Mouse (Mus musculus) kidney, adult 2 months (tissue): Measurements from ENCODE around the gene Card11. TPM values are rescaled to one million over a fixed set of nuclear protein-coding genes. Genes with fewer than 3 reads are reported as not detected.

Experiments
- DNase-seq: peaks from one replicate; pipeline ENCODE4 v3.0.0; 2021
- H3K27ac ChIP-seq: fragments of 200-500 bp; 2 replicates; pipeline ENCODE4 v1.5.1; 2012; ENCODE audit warnings: low read depth, low read length, control low read depth, inconsistent platforms; ENCODE audit not compliant: insufficient read depth
- H3K27me3 ChIP-seq: fragments of 200-500 bp; replicated peaks from 2 replicates; pipeline ENCODE4 v1.6.1; 2012; ENCODE audit warnings: mild to moderate bottlenecking, moderate library complexity, low read length, inconsistent platforms; ENCODE audit not compliant: control insufficient read depth, insufficient read depth
- H3K36me3 ChIP-seq: fragments of 200-500 bp; 2 replicates; pipeline ENCODE4 v1.6.1; 2012; ENCODE audit warnings: mild to moderate bottlenecking, moderate library complexity, low read length, inconsistent platforms; ENCODE audit not compliant: control insufficient read depth, insufficient read depth
- H3K4me1 ChIP-seq: fragments of 200-500 bp; 2 replicates; pipeline ENCODE4 v1.6.1; 2011; ENCODE audit warnings: low read length; ENCODE audit not compliant: control insufficient read depth, insufficient read depth
- H3K4me3 ChIP-seq: fragments of 200-500 bp; 2 replicates; pipeline ENCODE4 v1.5.1; 2011; ENCODE audit warnings: mild to moderate bottlenecking, low read depth, low read length, control low read depth; ENCODE audit not compliant: insufficient read depth
- CTCF ChIP-seq: fragments of 200-500 bp; conservative IDR thresholded peaks from 2 replicates; pipeline ENCODE4 v1.5.1; 2011; ENCODE audit warnings: low read depth, mild to moderate bottlenecking, control low read depth, low read length, moderate library complexity, mixed read lengths; ENCODE audit not compliant: insufficient read depth, insufficient read length
- POLR2A ChIP-seq: fragments of 200-500 bp; IDR thresholded peaks from one replicate; pipeline ENCODE4 v1.6.1; 2011; ENCODE audit warnings: low read depth, low read length, control low read depth
- WGBS: fragments of 180-500 bp; shearing (Covaris S2); methylation state at CpG from one replicate; pipeline ENCODE4 v1.1.7; 2018; 5-methylcytosine and 5-hydroxymethylcytosine counted together
- polyA plus RNA-seq: library from polyadenylated mRNA; depleted of rRNA; stranded (reverse); fragments of >200 nt; gene quantifications from 2 replicates; pipeline ENCODE4 v1.2.3, GENCODE M21; 2012

The Card11 gene
- polyA plus RNA-seq, 1 experiment, result 2.4 TPM

GRCm38 (mm10) chr5:140871241-140871640 lies 129.1 kb downstream of the Card11 start:
- WGBS, result 61% methylated on average over 6 of the region's 6 CpGs
- H3K4me1 ChIP-seq, result no peaks in the 10 kb centered on the region
- no peak for TF ChIP-seq POLR2A
- no peak for DNase-seq
- H3K4me3 ChIP-seq, result no peak overlapping the region
- H3K36me3 ChIP-seq, result no peaks in the 10 kb centered on the region
- no peaks in the 10 kb centered on the region for H3K27me3 ChIP-seq
- no peak overlapping the region for H3K27ac ChIP-seq

- peak; percentile 64 for DNase-seq
- H3K27ac ChIP-seq, result no peak overlapping the region
- no peak overlapping the region for H3K4me3 ChIP-seq
- H3K4me1 ChIP-seq, result no peaks in the 10 kb centered on the region
- TF ChIP-seq CTCF (peak; percentile 68), POLR2A (no peak)
- H3K36me3 ChIP-seq, result no peaks in the 10 kb centered on the region
- H3K27me3 ChIP-seq, result no peaks in the 10 kb centered on the region
- WGBS, result 63% methylated on average over 2 of the region's 2 CpGs
Observed at GRCm38 (mm10) chr5:140869034-140869433, 131.3 kb downstream of the Card11 start.

GRCm38 (mm10) chr5:140859730-140860129 lies 140.7 kb downstream of the Card11 start:
- no peak overlapping the region for H3K27ac ChIP-seq
- no peak for DNase-seq
- H3K36me3 ChIP-seq, result no peaks in the 10 kb centered on the region
- 91% methylated on average over 5 of the region's 5 CpGs for WGBS
- TF ChIP-seq POLR2A (no peak), CTCF (no peak)
- H3K4me3 ChIP-seq, result no peak overlapping the region
- H3K4me1 ChIP-seq, result no peaks in the 10 kb centered on the region
- no peaks in the 10 kb centered on the region for H3K27me3 ChIP-seq

GRCm38 (mm10) chr5:140858335-140858734 lies 142.0 kb downstream of the Card11 start:
- 82% methylated on average over 3 of the region's 3 CpGs for WGBS
- DNase-seq, result no peak
- no peak overlapping the region for H3K27ac ChIP-seq

GRCm38 (mm10) chr5:140857432-140858154 lies 142.8 kb downstream of the Card11 start:
- no peak for TF ChIP-seq POLR2A
- peak; percentile 33; the same call in 1 of the 2 replicates for TF ChIP-seq CTCF

More at GRCm38 (mm10) chr5:140858335-140858734, 142.0 kb downstream of the Card11 start:
- H3K27me3 ChIP-seq, result no peaks in the 10 kb centered on the region
- peak; percentile 32; the same call in 1 of the 2 replicates for TF ChIP-seq CTCF
- no peak for TF ChIP-seq POLR2A
- H3K4me3 ChIP-seq, result no peak overlapping the region
- no peaks in the 10 kb centered on the region for H3K36me3 ChIP-seq
- H3K4me1 ChIP-seq, result no peaks in the 10 kb centered on the region

GRCm38 (mm10) chr5:140855909-140856530 lies 144.4 kb downstream of the Card11 start:
- WGBS, result 66% methylated on average over 11 of the region's 11 CpGs
- no peaks in the 10 kb centered on the region for H3K27me3 ChIP-seq
- no peak for TF ChIP-seq CTCF
- TF ChIP-seq POLR2A, result no peak
- no peaks in the 10 kb centered on the region for H3K4me1 ChIP-seq
- no peak overlapping the region for H3K4me3 ChIP-seq
- DNase-seq, result no peak
- no peak overlapping the region for H3K27ac ChIP-seq
- H3K36me3 ChIP-seq, result no peaks in the 10 kb centered on the region

More at GRCm38 (mm10) chr5:140857432-140858154, 142.8 kb downstream of the Card11 start:
- no peak overlapping the region for H3K4me3 ChIP-seq
- peak; percentile 18 for DNase-seq
- no peaks in the 10 kb centered on the region for H3K36me3 ChIP-seq
- 63% methylated on average over 8 of the region's 8 CpGs for WGBS
- no peak overlapping the region for H3K27ac ChIP-seq
- no peaks in the 10 kb centered on the region for H3K4me1 ChIP-seq
- H3K27me3 ChIP-seq, result no peaks in the 10 kb centered on the region

GRCm38 (mm10) chr5:140854700-140855099 lies 145.7 kb downstream of the Card11 start:
- H3K27me3 ChIP-seq, result no peaks in the 10 kb centered on the region
- DNase-seq, result no peak
- TF ChIP-seq CTCF (no peak), POLR2A (no peak)
- no peak overlapping the region for H3K27ac ChIP-seq
- no peaks in the 10 kb centered on the region for H3K36me3 ChIP-seq
- H3K4me3 ChIP-seq, result no peak overlapping the region
- H3K4me1 ChIP-seq, result no peaks in the 10 kb centered on the region
- WGBS, result 73% methylated on average over 4 of the region's 4 CpGs
